Mouse (Mus musculus): ENCODE data around the gene Myadm.
"Not testable (repeated sequence)": the region's sequence is repeated elsewhere in the genome, so short reads cannot be mapped to it uniquely, and the experiment has no call there.

Myadm gene
- long read RNA-seq, experiment 1, partial matches to known transcripts = 0 of 1 reads
- long read RNA-seq, experiment 1, other reads (novel, unspliced or antisense) = 0 of 1 reads
- long read RNA-seq, experiment 2, full-length matches to known transcripts = 3 of 3 reads
- long read RNA-seq, experiment 2, partial matches to known transcripts = 0 of 3 reads
- long read RNA-seq, experiment 2, other reads (novel, unspliced or antisense) = 0 of 3 reads

- intact Hi-C loops (cut with DNase I) = no loop called here
Observed at GRCm38 (mm10) chr7:3288976-3289970, at the start of gene Myadm, which contains the start of gene Prkcg. Gene Myadm (plus strand): TSS chr7:3289080. Gene Prkcg (plus strand): TSS chr7:3289179.

DNA sequence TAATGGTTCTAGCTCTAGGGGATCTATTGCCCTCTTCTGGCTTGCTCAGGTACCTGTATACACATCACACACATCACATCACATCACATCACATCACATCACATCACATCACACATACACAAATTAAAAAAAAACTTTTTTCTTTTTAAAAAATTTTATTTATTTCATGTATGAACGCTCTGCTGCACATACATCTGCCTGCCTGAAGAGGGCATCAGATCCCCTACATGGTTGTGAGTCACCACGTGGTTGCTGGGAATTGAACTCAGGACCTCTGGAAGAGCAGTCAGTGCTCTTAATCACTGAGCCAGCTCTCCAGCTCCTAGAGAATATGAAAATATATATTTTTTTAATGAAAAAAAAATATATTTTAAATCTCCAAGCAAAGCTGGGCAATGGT is 49.7 kb upstream of the Myadm start:
- intact Hi-C loops (cut with DNase I) = loop anchor here (5.0 kb wide), 1 partner anchor 63 kb away; no protein-coding TSS in a partner anchor

- intact Hi-C loops (cut with DNase I) = no loop called here
Observed at GRCm38 (mm10) chr7:3260701-3261100, 28.2 kb upstream of the Myadm start.

- intact Hi-C loops (cut with DNase I) = no loop called here
Observed at GRCm38 (mm10) chr7:3261446-3261845, 27.4 kb upstream of the Myadm start.

- intact Hi-C loops (cut with DNase I) = no loop called here
Observed at GRCm38 (mm10) chr7:3262789-3263188, 26.1 kb upstream of the Myadm start.

DNA sequence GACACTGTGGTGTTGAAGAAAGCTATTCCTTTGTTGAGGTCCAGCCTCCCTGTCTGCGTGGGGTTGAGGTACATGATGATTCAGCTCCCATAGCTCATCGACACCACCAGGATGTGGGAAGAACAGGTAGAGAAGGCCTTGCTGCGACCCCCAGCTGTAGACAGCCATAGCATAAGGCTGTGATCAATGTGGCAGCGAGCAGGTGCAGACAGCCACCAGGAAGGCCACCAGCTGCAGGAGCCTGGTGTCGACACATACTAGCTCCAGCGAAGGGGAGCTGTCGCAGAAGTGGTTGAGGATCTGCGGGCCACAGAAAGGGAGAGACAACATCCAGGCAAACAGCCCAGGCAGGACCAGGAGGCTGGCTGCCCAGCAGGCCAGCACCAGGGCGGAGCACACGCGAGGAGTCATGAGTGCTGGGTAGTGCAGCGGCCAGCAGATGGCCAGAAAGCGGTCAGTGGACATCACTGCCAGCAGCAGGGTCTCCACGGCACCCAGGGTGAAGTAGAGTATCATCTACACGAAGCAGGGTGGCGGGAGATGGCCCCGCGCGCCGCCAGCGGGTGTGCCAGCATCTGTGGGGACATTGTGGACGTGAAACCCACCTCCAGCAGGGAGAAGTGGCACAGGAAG is 24.4 kb upstream of the Myadm start:
- intact Hi-C loops (cut with DNase I) = no loop called here

DNA sequence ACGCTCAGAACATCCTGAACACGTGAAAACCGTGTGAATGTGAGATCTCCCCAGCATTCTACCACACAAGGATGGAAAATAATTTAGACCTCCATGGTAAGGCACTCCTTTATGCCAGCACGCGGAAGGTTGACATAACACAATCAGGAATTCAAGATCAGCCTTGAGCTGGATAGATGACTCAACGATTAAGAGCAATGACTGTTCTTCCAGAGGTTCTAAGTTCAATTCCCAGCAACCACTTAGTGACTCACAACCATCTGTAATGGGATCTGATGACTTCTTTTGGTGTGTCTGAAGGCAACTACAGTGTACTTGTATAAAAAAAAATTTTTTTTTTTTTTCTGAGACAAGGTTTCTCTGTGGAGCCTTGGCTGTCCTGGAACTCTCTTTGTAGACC is 23.6 kb upstream of the Myadm start:
- intact Hi-C loops (cut with DNase I) = no loop called here

DNA sequence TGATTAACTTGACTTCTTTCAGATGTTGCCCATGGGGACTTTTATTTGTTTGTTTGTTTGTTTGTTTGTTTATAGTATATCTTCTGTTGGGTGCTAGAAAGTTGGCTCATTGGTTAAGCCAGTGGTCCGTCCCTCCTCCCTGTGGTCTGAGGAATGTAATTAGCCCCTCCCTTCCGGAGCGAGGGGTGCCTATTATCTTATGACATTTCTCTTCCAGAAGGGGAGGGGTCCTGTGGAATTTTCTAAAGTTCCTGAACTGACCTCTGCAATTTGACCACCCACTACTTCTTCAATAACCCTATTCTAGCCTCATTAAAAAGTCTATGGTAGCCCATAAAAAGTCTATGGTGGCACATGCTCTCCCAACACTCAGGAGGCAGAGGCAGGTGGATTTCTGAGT is 21.6 kb upstream of the Myadm start:
- intact Hi-C loops (cut with DNase I) = no loop called here

DNA sequence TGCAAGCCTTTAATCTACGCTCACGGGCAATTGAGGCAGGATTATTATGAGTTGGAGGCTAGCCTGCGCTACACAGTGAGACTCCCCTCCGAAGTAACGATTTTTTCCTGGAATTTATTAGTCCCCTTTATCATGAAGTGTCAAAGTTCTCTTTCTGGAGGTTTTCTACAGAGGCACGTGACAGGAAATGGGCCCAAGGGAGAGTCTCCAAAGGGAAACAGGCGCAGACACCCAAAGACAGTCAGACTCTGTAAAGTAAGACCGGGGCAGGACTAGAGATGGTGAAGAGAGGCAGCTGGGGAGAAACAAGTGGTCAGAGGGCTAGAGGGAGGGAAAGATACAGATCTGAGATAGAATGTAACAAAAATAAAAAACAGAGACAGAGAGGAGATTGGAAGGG is 21.0 kb upstream of the Myadm start:
- intact Hi-C loops (cut with DNase I) = no loop called here

GRCm38 (mm10) chr7:3268291-3268690 is 20.6 kb upstream of the Myadm start:
- intact Hi-C loops (cut with DNase I) = no loop called here

GRCm38 (mm10) chr7:3272206-3272605 is 16.7 kb upstream of the Myadm start:
- intact Hi-C loops (cut with DNase I) = no loop called here

- intact Hi-C loops (cut with DNase I) = no loop called here
Observed at GRCm38 (mm10) chr7:3275455-3276170, 13.3 kb upstream of the Myadm start.

- intact Hi-C loops (cut with DNase I) = not testable (repeated sequence)
Observed at GRCm38 (mm10) chr7:3276781-3277180, 12.1 kb upstream of the Myadm start.

GRCm38 (mm10) chr7:3280080-3280653 is 8.7 kb upstream of the Myadm start:
- intact Hi-C loops (cut with DNase I) = no loop called here

DNA sequence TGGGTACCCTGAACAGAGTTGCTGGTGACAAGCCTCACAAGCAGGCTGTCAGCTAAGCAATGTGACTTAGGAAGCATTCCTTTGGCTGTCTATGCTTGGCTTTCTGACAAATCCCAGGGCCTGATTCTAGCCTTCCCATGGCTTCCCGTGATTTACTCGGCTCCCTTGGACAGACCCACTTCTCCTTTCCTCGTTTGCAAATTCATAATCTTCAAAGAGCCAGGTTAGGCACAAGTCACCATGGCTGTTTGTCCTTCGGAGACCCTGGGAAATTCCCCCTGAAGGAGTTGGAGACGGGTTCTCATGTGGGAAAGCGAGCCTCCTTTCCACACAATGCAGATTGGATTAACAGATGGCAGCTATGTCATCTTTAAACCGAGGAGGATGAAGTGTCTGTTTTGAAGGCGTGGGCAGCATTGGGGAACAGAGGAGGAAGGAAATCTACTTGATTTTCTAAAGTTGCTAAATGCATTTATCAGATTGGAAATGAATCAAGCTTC is 8.2 kb upstream of the Myadm start:
- intact Hi-C loops (cut with DNase I) = no loop called here

GRCm38 (mm10) chr7:3281741-3282140 is 7.1 kb upstream of the Myadm start:
- intact Hi-C loops (cut with DNase I) = no loop called here

GRCm38 (mm10) chr7:3283081-3283875 is 5.6 kb upstream of the Myadm start:
- intact Hi-C loops (cut with DNase I) = no loop called here

GRCm38 (mm10) chr7:3284604-3285003 is 4.3 kb upstream of the Myadm start:
- intact Hi-C loops (cut with DNase I) = no loop called here

DNA sequence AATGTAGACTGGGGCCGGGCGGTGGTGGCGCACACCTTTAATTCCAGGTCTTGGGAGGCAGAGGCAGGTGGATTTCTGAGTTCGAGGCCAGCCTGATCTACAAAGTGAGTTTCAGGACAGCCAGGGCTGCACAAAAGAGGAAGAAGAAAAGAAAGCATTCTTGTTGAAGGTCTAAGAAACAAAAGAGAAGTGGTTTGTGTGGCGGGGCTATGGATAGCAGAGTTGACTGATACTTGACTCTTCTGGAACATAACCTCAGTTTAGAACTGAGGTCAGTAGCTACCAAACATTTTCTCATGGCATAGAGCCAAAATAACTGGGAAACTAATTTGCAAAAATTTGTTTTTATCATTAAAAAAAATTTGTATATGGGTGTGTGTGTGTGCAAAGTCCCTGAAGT is 2.8 kb upstream of the Myadm start:
- intact Hi-C loops (cut with DNase I) = no loop called here

- intact Hi-C loops (cut with DNase I) = no loop called here
Observed at GRCm38 (mm10) chr7:3287186-3287585, 1.7 kb upstream of the Myadm start.
